In the genomic region with DNA sequence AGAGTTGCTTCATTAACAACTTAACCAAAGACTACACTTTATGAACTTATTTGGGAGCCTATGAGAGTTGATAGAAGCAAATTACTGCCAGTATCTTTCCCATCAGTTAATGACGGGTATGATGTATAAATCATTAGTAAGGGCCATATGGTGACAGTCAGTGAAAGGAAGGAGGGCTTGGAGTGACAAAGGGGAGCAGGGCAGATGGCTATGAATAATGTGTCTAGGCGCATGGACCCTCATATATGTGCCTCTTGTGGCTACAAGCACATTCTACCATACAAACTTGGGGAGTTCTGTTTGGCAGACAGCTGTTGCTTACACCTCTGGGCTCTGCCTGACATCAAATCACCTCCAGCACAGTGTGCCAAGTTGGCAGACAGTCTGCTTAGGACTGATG, we compare ENCODE assay signal across 18 mouse cellular contexts.
"Had no signal": no experiment of that assay in that cellular context is flagged by ENCODE, and none has a peak within 500 bp of the region (broad histone marks: within the 10 kb centered on the region; RNA-seq: fewer than 3 reads in every experiment).

No protein-coding gene starts in this region.

- H3K27ac ChIP-seq: lung, embryonic 15.5 days; macrophage; midbrain, embryonic 13.5 days; midbrain, embryonic 15.5 days; neural tube, embryonic 12.5 days; stomach, embryonic 15.5 days; stomach, postnatal 0 days had no signal

- ATAC-seq: liver, postnatal 0 days; lung, postnatal 0 days; midbrain, embryonic 13.5 days; midbrain, embryonic 15.5 days had no signal

- H3K4me1 ChIP-seq: megakaryocyte, embryonic 14.5 days; midbrain, embryonic 15.5 days; neural tube, embryonic 12.5 days; stomach, embryonic 15.5 days had no signal

- H3K9me3 ChIP-seq: lung, embryonic 15.5 days; megakaryocyte, embryonic 14.5 days; midbrain, embryonic 13.5 days; midbrain, embryonic 15.5 days; neural tube, embryonic 12.5 days; stomach, embryonic 15.5 days had no signal

- H3K27me3 ChIP-seq: lung, embryonic 15.5 days; megakaryocyte, embryonic 14.5 days; midbrain, embryonic 13.5 days; midbrain, embryonic 15.5 days; neural tube, embryonic 12.5 days; stomach, embryonic 15.5 days had no signal

- DNase-seq: liver, postnatal 0 days; lung, adult 2 months; lung, postnatal 14 days; lung, postnatal 36 days; right cerebral cortex, postnatal 14 days; thymus, adult 2 months; thymus, postnatal 25 days; thymus, postnatal 4 days had no signal

- H3K4me3 ChIP-seq: lung, embryonic 15.5 days; megakaryocyte, embryonic 14.5 days; midbrain, embryonic 13.5 days; midbrain, embryonic 15.5 days; neural tube, embryonic 12.5 days; stomach, embryonic 15.5 days had no signal

- H3K4me2 ChIP-seq: lung, embryonic 15.5 days; midbrain, embryonic 11.5 days; midbrain, embryonic 13.5 days; midbrain, embryonic 15.5 days; neural tube, embryonic 12.5 days; stomach, embryonic 15.5 days had no signal

- H3K36me3 ChIP-seq: lung, embryonic 15.5 days; midbrain, embryonic 13.5 days; midbrain, embryonic 15.5 days; neural tube, embryonic 12.5 days; stomach, embryonic 15.5 days had no signal

- H3K9ac ChIP-seq: liver, postnatal 0 days; lung, embryonic 15.5 days; midbrain, embryonic 13.5 days; midbrain, embryonic 15.5 days; neural tube, embryonic 12.5 days; stomach, embryonic 15.5 days had no signal
